Mouse (Mus musculus) stomach, embryonic 16.5 days (tissue): Measurements from ENCODE around the gene Hivep3. TPM values are rescaled to one million over a fixed set of nuclear protein-coding genes. Genes with fewer than 3 reads are reported as not detected.

Experiments used
- ATAC-seq: fragments of 200-750 bp; cut with Nextera tagmentation; 2 replicates; pipeline ENCODE4 v1.8.0; 2017; ENCODE audit warnings: moderate number of reproducible peaks, moderate TSS enrichment; ENCODE audit not compliant: insufficient read depth, low FRiP score
- H3K27ac ChIP-seq: fragments of 300-500 bp; sonication (generic); 2 replicates; pipeline ENCODE4 v1.5.1; 2014; ENCODE audit warnings: low read length
- H3K27me3 ChIP-seq: fragments of 300-500 bp; sonication (generic); 2 replicates; pipeline ENCODE4 v1.6.1; 2014; ENCODE audit warnings: low read length, control low read depth, mixed read lengths; ENCODE audit not compliant: control insufficient read depth, insufficient read depth
- H3K36me3 ChIP-seq: fragments of 300-500 bp; sonication (generic); 2 replicates; pipeline ENCODE4 v1.6.1; 2014; ENCODE audit warnings: low read length; ENCODE audit not compliant: control insufficient read depth, insufficient read depth
- H3K4me1 ChIP-seq: fragments of 300-500 bp; sonication (generic); 2 replicates; pipeline ENCODE4 v1.6.1; 2014; ENCODE audit warnings: low read length, control low read depth, mixed read lengths; ENCODE audit not compliant: control insufficient read depth, insufficient read depth
- H3K4me2 ChIP-seq: fragments of 300-500 bp; sonication (generic); 2 replicates; pipeline ENCODE4 v1.6.1; 2014; ENCODE audit warnings: low read depth, low read length, mixed read lengths
- H3K4me3 ChIP-seq: fragments of 300-500 bp; sonication (generic); replicated peaks from 2 replicates; pipeline ENCODE4 v1.5.1; 2014; ENCODE audit warnings: mild to moderate bottlenecking, low read length
- H3K9ac ChIP-seq: fragments of 300-500 bp; sonication (generic); 2 replicates; pipeline ENCODE4 v1.6.1; 2014; ENCODE audit warnings: low read length
- H3K9me3 ChIP-seq: fragments of 300-500 bp; sonication (generic); replicated peaks from 2 replicates; pipeline ENCODE4 v1.6.1; 2016; ENCODE audit warnings: low read length, control low read depth; ENCODE audit not compliant: control insufficient read depth
- WGBS: fragments of 180-500 bp; shearing (Covaris S2); extraction: QIAGEN DNeasy Blood & Tissue Kit; methylation state at CpG from one replicate; pipeline ENCODE4 v1.1.7; 2014; 5-methylcytosine and 5-hydroxymethylcytosine counted together
- polyA plus RNA-seq: library from polyadenylated mRNA; unstranded; fragments of >200 nt; fragmentation: Nextera tagmentation; extraction: Ambion mirVana; gene quantifications from 2 replicates; pipeline ENCODE4 v1.2.1, GENCODE M21; 2015

The Hivep3 gene
- 8.8 and 9.1 TPM in 2 replicates for polyA plus RNA-seq

DNA sequence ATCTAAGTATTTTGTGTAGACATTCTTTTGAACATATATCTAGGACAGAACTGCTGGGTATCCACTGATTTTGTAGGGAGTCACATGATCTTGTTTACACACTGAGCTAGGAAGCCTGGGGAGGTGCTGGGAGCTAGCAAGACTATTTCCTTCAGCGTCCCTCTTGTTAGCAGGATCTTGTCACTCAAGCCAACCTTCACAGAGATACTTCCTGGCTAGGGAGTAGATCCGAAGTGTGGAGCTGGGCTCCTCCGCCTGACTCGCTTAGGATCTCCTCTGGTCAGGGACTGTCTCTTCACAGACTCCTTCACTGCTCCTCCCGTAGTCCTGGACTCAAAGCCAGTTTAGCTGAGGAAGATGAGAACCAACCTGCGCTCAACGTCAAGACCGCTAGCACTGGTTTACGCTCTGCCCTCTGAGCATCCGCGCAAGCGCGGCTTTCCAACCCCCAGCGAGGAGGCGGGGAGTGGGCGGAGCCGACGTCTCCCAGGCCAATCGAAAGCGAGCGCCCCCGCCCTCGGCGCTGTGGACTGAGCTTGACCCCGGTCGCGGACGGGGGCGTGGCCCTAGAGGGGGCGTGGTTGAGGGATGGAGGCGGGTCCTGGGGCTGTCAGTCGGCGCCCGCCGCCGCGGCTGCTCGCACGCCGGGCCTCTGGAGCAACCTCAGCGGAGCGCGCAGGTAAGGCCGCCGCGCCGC, at the start of gene Hivep3:
Hivep3 (plus strand) TSS at position 601 of the 697 bp plus-strand sequence.
- Histone ChIP-seq H3K27ac (peak within 1 kb of the TSS; percentile 30; the same call in 1 of the 2 replicates), H3K27me3 (peaks cover 17% of the 10 kb centered on the region), H3K4me2 (peak within 1 kb of the TSS; percentile 99), H3K36me3 (no peaks in the 10 kb centered on the region), H3K9me3 (no peaks in the 10 kb centered on the region), H3K4me3 (peak within 1 kb of the TSS; percentile 86), H3K9ac (peak within 1 kb of the TSS; percentile 81), H3K4me1 (peaks cover 6% of the 10 kb centered on the region; the same call in 1 of the 2 replicates)
- WGBS: under 1% methylated on average over 47 of the region's 47 CpGs
- ATAC-seq: peak; percentile 99

DNA sequence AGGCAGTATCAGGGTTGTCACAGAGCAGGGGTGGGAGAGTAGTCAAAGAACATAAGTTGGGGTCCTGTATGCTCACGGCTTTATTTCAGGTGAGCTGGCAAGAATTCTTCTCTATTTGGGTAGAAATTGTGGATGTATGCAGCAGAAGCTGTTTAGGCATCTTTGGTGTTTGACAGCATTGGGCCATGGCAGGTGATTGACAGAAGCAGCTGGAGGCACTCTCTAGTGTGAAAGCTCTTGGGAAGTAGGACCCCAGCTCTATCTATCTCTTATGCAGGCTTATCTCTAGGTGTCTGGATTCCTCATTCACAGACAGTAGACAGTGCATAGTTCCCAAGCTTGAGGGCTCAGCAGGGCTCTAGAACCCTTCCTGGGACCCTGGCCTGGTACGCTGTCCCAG, 47.8 kb upstream of the Hivep3 start:
- no peak overlapping the region for H3K9ac ChIP-seq
- no peaks in the 10 kb centered on the region for H3K27me3 ChIP-seq
- no peaks in the 10 kb centered on the region for H3K4me1 ChIP-seq
- H3K4me2 ChIP-seq: no peak overlapping the region
- no peak for ATAC-seq
- no peak overlapping the region for H3K4me3 ChIP-seq
- no peak overlapping the region for H3K27ac ChIP-seq
- 88% methylated on average over 2 of the region's 2 CpGs for WGBS
- no peaks in the 10 kb centered on the region for H3K9me3 ChIP-seq
- no peaks in the 10 kb centered on the region for H3K36me3 ChIP-seq

DNA sequence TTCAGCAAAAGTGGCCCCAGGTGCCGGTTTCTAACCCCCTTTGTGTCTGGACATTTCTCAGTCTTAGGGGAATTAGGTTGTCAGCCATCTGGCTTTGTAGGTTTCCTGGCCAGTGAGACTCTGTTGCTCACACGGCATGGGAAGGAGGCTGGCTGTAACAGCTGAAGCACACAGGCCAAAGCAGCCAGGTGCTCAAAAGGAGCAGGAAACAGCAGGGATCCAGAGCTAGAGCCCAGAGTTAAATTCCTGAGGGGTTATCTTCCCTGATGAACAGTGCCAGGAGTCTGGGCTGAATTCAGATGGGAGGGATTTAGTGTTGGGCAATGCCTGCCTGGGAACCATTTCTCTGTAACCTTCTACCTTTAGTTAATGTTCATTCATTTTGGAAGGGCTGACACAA, 35.2 kb upstream of the Hivep3 start:
- WGBS: 46% methylated on average over 2 of the region's 2 CpGs
- H3K36me3 ChIP-seq: no peaks in the 10 kb centered on the region
- no peaks in the 10 kb centered on the region for H3K27me3 ChIP-seq
- H3K27ac ChIP-seq: no peak overlapping the region
- H3K4me3 ChIP-seq: no peak overlapping the region
- H3K9me3 ChIP-seq: no peaks in the 10 kb centered on the region
- ATAC-seq: no peak
- no peak overlapping the region for H3K4me2 ChIP-seq
- no peak overlapping the region for H3K9ac ChIP-seq
- H3K4me1 ChIP-seq: no peaks in the 10 kb centered on the region

DNA sequence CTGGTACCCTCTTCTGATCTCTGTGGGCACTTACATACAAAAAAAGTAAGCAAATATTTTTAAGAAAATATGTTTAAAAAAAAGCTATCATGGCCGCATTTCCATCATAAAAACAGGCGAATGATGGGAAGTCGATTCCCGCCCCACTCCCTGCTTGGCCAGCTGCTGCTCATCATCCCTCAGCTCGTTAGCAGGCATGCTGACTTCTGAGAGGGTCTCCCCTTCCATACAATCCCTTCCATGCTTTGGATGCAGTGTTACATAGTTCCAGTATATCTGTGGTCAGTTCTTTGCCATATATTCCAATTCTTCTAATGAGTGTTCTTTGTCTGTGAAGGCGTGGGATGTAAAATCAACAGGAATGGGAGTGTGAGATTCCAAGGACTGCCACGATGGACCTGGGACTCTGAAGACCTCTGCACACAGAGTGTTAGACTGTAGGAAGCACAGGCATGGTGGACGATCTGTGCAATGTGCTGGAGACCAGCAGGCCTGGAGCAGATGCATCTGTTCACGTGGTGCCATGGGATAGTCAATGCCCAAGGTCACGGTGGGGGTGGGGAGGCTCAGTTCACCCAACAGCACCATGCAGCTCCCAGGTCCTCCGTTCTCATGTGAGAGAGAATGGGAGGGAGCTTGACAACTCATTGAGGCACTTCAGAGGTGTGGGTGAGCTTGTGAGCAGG, 32.2 kb upstream of the Hivep3 start:
- Histone ChIP-seq H3K4me1 (no peaks in the 10 kb centered on the region), H3K9ac (no peak overlapping the region), H3K27ac (no peak overlapping the region), H3K4me3 (no peak overlapping the region), H3K36me3 (no peaks in the 10 kb centered on the region), H3K4me2 (no peak overlapping the region), H3K9me3 (no peaks in the 10 kb centered on the region), H3K27me3 (no peaks in the 10 kb centered on the region)
- no peak for ATAC-seq
- 80% methylated on average over 11 of the region's 11 CpGs for WGBS

DNA sequence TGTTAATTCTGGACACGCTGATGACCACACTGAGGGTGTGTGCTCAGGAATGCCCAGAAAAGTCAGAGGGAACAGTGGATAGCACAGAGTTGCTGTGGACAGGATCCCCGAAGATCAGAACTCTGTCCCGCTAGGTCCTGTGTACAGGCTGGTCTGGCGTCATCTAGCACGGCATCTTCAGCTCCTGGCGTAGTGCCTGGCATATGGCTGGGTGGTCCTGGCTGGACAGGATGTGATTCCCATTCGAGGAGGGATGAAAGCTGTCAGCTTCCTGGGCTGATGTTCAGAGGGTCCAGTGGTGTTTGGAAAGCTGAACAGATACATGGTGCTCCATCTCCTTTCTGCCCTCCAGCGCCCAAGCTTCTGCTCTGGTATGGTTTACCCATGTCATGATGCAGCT, 29.6 kb upstream of the Hivep3 start:
- H3K9ac ChIP-seq: no peak overlapping the region
- H3K4me2 ChIP-seq: no peak overlapping the region
- H3K4me1 ChIP-seq: no peaks in the 10 kb centered on the region
- no peaks in the 10 kb centered on the region for H3K9me3 ChIP-seq
- H3K4me3 ChIP-seq: no peak overlapping the region
- no peaks in the 10 kb centered on the region for H3K36me3 ChIP-seq
- H3K27me3 ChIP-seq: no peaks in the 10 kb centered on the region
- WGBS: 79% methylated on average over 8 of the region's 8 CpGs
- no peak overlapping the region for H3K27ac ChIP-seq
- ATAC-seq: no peak

DNA sequence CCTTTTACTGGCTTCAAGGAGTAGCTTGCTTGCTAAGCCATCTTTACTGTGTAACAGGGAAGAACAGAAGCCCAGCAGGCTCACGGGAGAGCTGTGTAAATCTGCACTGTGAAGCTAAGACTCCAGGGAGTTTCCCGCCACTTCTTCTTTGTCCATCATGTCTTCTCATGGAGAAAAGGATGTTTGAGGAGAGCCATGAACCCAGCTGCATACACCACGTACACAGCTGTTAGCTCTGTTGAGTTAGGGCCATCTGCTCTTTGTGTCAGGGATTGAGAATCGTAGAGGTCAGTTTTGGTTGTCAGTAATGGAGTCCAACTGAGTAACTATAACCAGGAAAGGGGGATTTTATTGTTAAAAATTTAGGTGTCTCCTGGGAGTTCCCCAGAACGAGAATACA, 26.3 kb upstream of the Hivep3 start:
- WGBS: 52% methylated on average over 5 of the region's 5 CpGs
- no peaks in the 10 kb centered on the region for H3K36me3 ChIP-seq
- H3K27ac ChIP-seq: no peak overlapping the region
- H3K27me3 ChIP-seq: no peaks in the 10 kb centered on the region
- H3K4me1 ChIP-seq: no peaks in the 10 kb centered on the region
- no peak for ATAC-seq
- H3K4me3 ChIP-seq: no peak overlapping the region
- no peak overlapping the region for H3K9ac ChIP-seq
- H3K9me3 ChIP-seq: no peaks in the 10 kb centered on the region
- no peak overlapping the region for H3K4me2 ChIP-seq

DNA sequence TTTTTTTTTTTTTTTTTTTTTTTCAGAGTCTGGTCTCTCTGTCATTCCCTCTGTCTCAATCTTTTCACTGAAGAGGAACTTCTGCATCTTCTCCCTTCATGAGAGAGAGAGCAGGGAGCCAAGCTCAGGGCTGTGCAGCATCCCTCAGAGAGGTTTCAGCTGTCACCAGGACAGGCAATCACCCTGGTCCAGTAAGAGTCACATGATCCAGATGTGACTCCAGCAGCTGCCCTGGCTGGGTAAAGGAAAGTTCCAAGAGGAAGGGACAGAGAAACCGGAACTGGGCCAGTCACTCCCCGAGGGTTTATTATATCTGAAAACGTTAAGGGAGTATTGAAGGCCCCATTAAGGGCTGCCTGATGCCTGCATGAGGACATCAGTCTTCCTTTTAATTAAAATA, 25.8 kb upstream of the Hivep3 start:
- ATAC-seq: no peak
- Histone ChIP-seq H3K36me3 (no peaks in the 10 kb centered on the region), H3K27ac (no peak overlapping the region), H3K4me2 (no peak overlapping the region), H3K9ac (no peak overlapping the region), H3K4me1 (no peaks in the 10 kb centered on the region), H3K9me3 (no peaks in the 10 kb centered on the region), H3K27me3 (no peaks in the 10 kb centered on the region), H3K4me3 (no peak overlapping the region)
- 33% methylated on average over 3 of the region's 3 CpGs for WGBS

DNA sequence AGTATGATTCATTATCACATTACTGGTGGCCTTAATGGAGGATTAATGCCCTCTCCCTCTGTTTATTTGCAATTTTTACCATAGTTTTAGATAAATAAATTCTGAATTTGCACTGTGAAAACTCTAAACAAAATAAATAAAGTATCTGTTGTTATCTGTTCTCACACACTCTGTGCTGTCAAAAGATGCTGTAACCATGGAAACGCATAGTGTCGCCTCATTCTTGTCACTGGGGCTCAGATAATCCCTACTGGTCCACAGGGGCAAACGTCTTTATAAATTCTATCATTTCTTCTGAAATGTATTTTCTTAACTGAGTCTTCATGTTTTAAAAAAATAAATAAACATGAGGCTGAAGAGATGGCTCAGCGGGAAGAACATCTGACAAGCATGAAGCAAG, 23.4 kb upstream of the Hivep3 start:
- H3K27me3 ChIP-seq: no peaks in the 10 kb centered on the region
- WGBS: 69% methylated on average over 4 of the region's 4 CpGs
- no peak overlapping the region for H3K9ac ChIP-seq
- H3K27ac ChIP-seq: no peak overlapping the region
- no peaks in the 10 kb centered on the region for H3K9me3 ChIP-seq
- no peak overlapping the region for H3K4me3 ChIP-seq
- H3K4me2 ChIP-seq: no peak overlapping the region
- no peak for ATAC-seq
- H3K4me1 ChIP-seq: no peaks in the 10 kb centered on the region
- H3K36me3 ChIP-seq: no peaks in the 10 kb centered on the region

DNA sequence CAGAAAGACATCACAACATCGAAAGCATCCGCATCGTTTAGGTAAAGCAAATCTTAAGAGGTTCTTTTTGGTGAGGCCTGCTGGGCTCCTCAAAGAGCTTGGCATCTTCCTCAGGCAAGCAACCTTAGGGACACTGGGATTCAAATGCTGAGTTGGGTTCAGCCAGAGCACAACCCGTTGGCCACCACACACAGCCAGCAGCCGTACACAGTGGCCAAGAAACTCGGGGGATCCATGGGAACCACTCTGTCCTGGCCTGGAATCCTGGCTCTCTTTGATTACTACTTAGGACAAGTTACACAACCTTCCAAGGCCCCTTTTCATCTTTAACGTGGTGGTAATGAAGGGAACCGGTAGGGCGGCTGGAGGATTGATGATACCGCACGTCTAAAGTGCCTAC, 16.1 kb upstream of the Hivep3 start:
- ATAC-seq: no peak
- Histone ChIP-seq H3K4me2 (no peak overlapping the region), H3K4me1 (no peaks in the 10 kb centered on the region), H3K4me3 (no peak overlapping the region), H3K27me3 (no peaks in the 10 kb centered on the region), H3K9ac (no peak overlapping the region), H3K9me3 (no peaks in the 10 kb centered on the region), H3K27ac (no peak overlapping the region), H3K36me3 (no peaks in the 10 kb centered on the region)
- 82% methylated on average over 11 of the region's 11 CpGs for WGBS
